Mouse (Mus musculus) CH12.LX (cell line): ENCODE results near the gene Dnase1l3.

Experiments
- CHD2 ChIP-seq: IDR thresholded peaks from 2 replicates; pipeline ENCODE4 v1.6.1; 2011; ENCODE audit warnings: low read length, improper control_type of control experiment
- CTCF ChIP-seq, 2 experiments: IDR thresholded peaks in 1 of 2; conservative IDR thresholded peaks in 1 of 2; 2 replicates each; pipeline ENCODE4 v1.5.1; 2011 to 2012; ENCODE audit warnings: low read depth in 2 of 2, low read length in 2 of 2, improper control_type of control experiment in 1 of 2, inconsistent platforms in 1 of 2, mild to moderate bottlenecking in 1 of 2, moderate library complexity in 1 of 2
- EP300 ChIP-seq: IDR thresholded peaks from 2 replicates; pipeline ENCODE4 v1.6.1; 2011; ENCODE audit warnings: low read length, improper control_type of control experiment
- JUND ChIP-seq: conservative IDR thresholded peaks from 2 replicates; pipeline ENCODE4 v1.6.1; 2011; ENCODE audit warnings: low read depth, low read length, improper control_type of control experiment
- MEF2A ChIP-seq: IDR thresholded peaks from 2 replicates; pipeline ENCODE4 v1.6.1; 2014; ENCODE audit warnings: low read depth, mild to moderate bottlenecking, inconsistent platforms, low read length, improper control_type of control experiment, borderline replicate concordance
- TCF12 ChIP-seq: IDR thresholded peaks from 2 replicates; pipeline ENCODE4 v1.6.1; 2014; ENCODE audit warnings: low read depth, mild to moderate bottlenecking, inconsistent platforms, low read length, improper control_type of control experiment
- ZC3H11A ChIP-seq: IDR thresholded peaks from 2 replicates; pipeline ENCODE4 v1.6.1; 2012; ENCODE audit warnings: low read depth, mild to moderate bottlenecking, inconsistent platforms, low read length, improper control_type of control experiment
- ZKSCAN1 ChIP-seq: IDR thresholded peaks from 2 replicates; pipeline ENCODE4 v1.6.1; 2012; ENCODE audit warnings: low read depth, inconsistent platforms, low read length, improper control_type of control experiment, borderline replicate concordance
- ZMIZ1 ChIP-seq: IDR thresholded peaks from 2 replicates; pipeline ENCODE4 v1.6.1; 2012; ENCODE audit warnings: low read depth, mild to moderate bottlenecking, inconsistent platforms, low read length, improper control_type of control experiment

DNA sequence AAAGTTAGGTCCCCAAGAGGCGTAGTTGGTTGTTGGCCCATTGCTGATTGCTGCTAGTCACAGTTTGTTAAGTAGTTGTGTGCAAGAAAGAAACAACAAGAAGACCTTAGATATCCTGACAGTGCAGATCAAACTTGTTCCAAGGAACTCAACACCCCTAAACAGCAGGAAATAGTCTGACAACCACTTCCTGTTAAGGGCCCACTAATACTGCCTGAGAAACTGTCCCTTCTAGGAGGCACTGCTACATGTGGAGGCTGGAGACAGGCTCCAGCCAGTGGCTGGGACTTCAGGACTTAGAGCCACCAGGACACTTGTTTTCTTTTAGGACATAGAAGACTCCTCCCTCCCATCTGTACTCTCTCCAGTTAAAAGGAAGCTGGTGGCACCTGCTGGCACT is 16.9 kb downstream of the Dnase1l3 start:
- TF ChIP-seq CTCF (conservative IDR thresholded peaks at IDR 0.05 in 1 of 2, IDR thresholded peaks at IDR 0.05 in 1 of 2; ENCODE audit: low read depth in 2 of 2, low read length in 2 of 2) (no peak), JUND (no peak), CHD2 (no peak), TCF12 (no peak), MEF2A (no peak), ZMIZ1 (no peak), EP300 (no peak), ZC3H11A (no peak), ZKSCAN1 (no peak)
